In the genomic region with DNA sequence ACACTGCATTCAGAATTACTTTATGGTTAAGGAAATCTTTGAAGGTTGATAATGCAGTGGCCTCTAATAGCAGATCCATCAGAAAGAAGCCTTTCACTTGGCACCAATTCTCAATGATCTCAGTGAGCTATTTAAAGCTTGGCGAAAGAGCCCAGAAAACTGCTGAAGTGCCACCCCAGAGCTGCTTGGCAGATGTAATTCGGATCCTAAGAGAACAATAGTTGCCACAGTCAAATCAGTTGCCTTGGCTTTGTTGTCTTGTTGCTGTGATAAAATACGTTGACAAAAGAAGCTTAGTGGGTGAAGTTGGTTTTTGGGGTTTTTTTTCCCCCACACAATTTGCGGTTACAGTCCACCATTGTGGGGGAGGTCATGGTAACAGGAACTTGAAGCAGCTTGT, we compare ENCODE assay signal across 21 mouse cellular contexts.
DNase-seq lines count a peak whose midpoint lies in the region; ATAC-seq lines count a peak whose summit lies in the region.
"Had no signal": no experiment of that assay in that cellular context is flagged by ENCODE, and none has a peak within 500 bp of the region (broad histone marks: within the 10 kb centered on the region; RNA-seq: fewer than 3 reads in every experiment).

No protein-coding gene starts in this region.

- DNase-seq in heart, adult 18-20 months, result peak; percentile 41 to 44
- peak; percentile 13 for DNase-seq in layer of hippocampus, adult 8-10 months (ENCODE audit: low spot score in 2 of 2)
- DNase-seq in layer of hippocampus, postnatal 36 days, result no peak
- DNase-seq in cerebellum, adult 9-10 months, result peak; percentile 76
- peak; percentile 46 for DNase-seq in telencephalon, adult 2 months (ENCODE audit: low read depth, low spot score)
- no peak for DNase-seq in embryonic facial prominence, embryonic 10.5 days (ENCODE audit: low spot score)
- DNase-seq in lung, postnatal 10 days, result no peak
- DNase-seq: embryo, embryonic 11 days; forebrain, postnatal 0 days; gastrocnemius, adult 2 months; kidney, adult 18-20 months; kidney, postnatal 14 days; lung, adult 2 months; thymus, postnatal 25 days had no signal

- H3K4me2 ChIP-seq in heart, embryonic 11.5 days, result no peak overlapping the region
- H3K4me2 ChIP-seq: heart, embryonic 13.5 days; hindbrain, embryonic 15.5 days; limb, embryonic 15.5 days; midbrain, embryonic 13.5 days had no signal

- no peak for ATAC-seq in heart, embryonic 11.5 days (replicated peaks; ENCODE audit: insufficient number of reproducible peaks, low FRiP score, low TSS enrichment)
- ATAC-seq: forebrain, postnatal 0 days; midbrain, embryonic 13.5 days; Patski had no signal

- no peaks in the 10 kb centered on the region for H3K9me3 ChIP-seq in heart, embryonic 11.5 days (replicated peaks; ENCODE audit: control insufficient read depth, low read length)
- no peaks in the 10 kb centered on the region for H3K9me3 ChIP-seq in embryonic facial prominence, embryonic 10.5 days
- H3K9me3 ChIP-seq: heart, embryonic 13.5 days; hindbrain, embryonic 15.5 days; limb, embryonic 15.5 days; midbrain, embryonic 13.5 days had no signal

- no peak overlapping the region for H3K4me3 ChIP-seq in heart, embryonic 11.5 days (ENCODE audit: low read depth, low read length)
- H3K4me3 ChIP-seq in embryonic facial prominence, embryonic 10.5 days, result no peak overlapping the region
- H3K4me3 ChIP-seq: gastrocnemius, adult 2 months; heart, embryonic 13.5 days; hindbrain, embryonic 15.5 days; limb, embryonic 15.5 days; midbrain, embryonic 13.5 days had no signal

- H3K9ac ChIP-seq in heart, embryonic 11.5 days (ENCODE audit: low read depth, low read length), result no peak overlapping the region
- H3K9ac ChIP-seq: forebrain, postnatal 0 days; heart, embryonic 13.5 days; hindbrain, embryonic 15.5 days; limb, embryonic 15.5 days; midbrain, embryonic 13.5 days had no signal

- H3K27me3 ChIP-seq in heart, embryonic 11.5 days (ENCODE audit: control insufficient read depth, insufficient read depth, low read length), result no peaks in the 10 kb centered on the region
- H3K27me3 ChIP-seq in embryonic facial prominence, embryonic 10.5 days (replicated peaks; ENCODE audit: low read depth, poor library complexity, severe bottlenecking), result no peaks in the 10 kb centered on the region
- H3K27me3 ChIP-seq: heart, embryonic 13.5 days; hindbrain, embryonic 15.5 days; limb, embryonic 15.5 days; midbrain, embryonic 13.5 days; Patski had no signal

- H3K27ac ChIP-seq in heart, embryonic 11.5 days (ENCODE audit: low read depth, low read length), result no peak overlapping the region
- no peak overlapping the region for H3K27ac ChIP-seq in embryonic facial prominence, embryonic 10.5 days (replicated peaks)
- H3K27ac ChIP-seq: gastrocnemius, adult 2 months; heart, embryonic 13.5 days; hindbrain, embryonic 15.5 days; limb, embryonic 15.5 days; macrophage; midbrain, embryonic 13.5 days had no signal

- 81% methylated on average over 4 of the region's 4 CpGs for WGBS in heart, embryonic 11.5 days (ENCODE audit: insufficient replicate concordance)
- 78% methylated on average over 4 of the region's 4 CpGs for WGBS in embryonic facial prominence, embryonic 10.5 days

- peaks cover 4% of the 10 kb centered on the region; the same call in 1 of the 2 replicates for H3K4me1 ChIP-seq in heart, embryonic 11.5 days (ENCODE audit: control insufficient read depth, insufficient read depth, low read length)
- 0 out of 2 replicates have a peak, but pooled peaks cover 9% of the 10 kb centered on the region for H3K4me1 ChIP-seq in embryonic facial prominence, embryonic 10.5 days
- H3K4me1 ChIP-seq: hindbrain, embryonic 15.5 days; midbrain, embryonic 13.5 days had no signal

- H3K36me3 ChIP-seq in heart, embryonic 11.5 days (ENCODE audit: control insufficient read depth, insufficient read depth, low read length), result no peaks in the 10 kb centered on the region
- H3K36me3 ChIP-seq in embryonic facial prominence, embryonic 10.5 days (replicated peaks), result no peaks in the 10 kb centered on the region
- H3K36me3 ChIP-seq: heart, embryonic 13.5 days; hindbrain, embryonic 15.5 days; limb, embryonic 15.5 days; midbrain, embryonic 13.5 days had no signal

Comparison
In these comparisons a context has a peak if more than half of its experiments do, and no peak if none do; other contexts are left out.
1. DNase-seq: peak in heart, adult 18-20 months (2 of 2), layer of hippocampus, adult 8-10 months (2 of 2), cerebellum, adult 9-10 months (single experiment) and telencephalon, adult 2 months (single experiment); none in layer of hippocampus, postnatal 36 days (0 of 2), embryonic facial prominence, embryonic 10.5 days (single experiment) and lung, postnatal 10 days (single experiment).